Mouse (Mus musculus): Measurements from ENCODE around the gene Eomes.

GRCm38 (mm10) chr9:118516162-118516561, 38.1 kb downstream of the Eomes start:
- TF ChIP-seq EP300 (IDR thresholded peaks at IDR 0.05; ENCODE audit: low read depth) (no peak), CTCF (IDR thresholded peaks at IDR 0.05; ENCODE audit: low read depth) (no peak)

Measured in liver, postnatal 0 days (tissue).